Mouse (Mus musculus): ENCODE data around the gene Gemin5. TPM values are rescaled to one million over a fixed set of nuclear protein-coding genes. Genes with fewer than 3 reads are reported as not detected.
"Not testable (repeated sequence)": the region's sequence is repeated elsewhere in the genome, so short reads cannot be mapped to it uniquely, and the experiment has no call there.

Gene Gemin5
- total RNA-seq, 2 experiments from 2014 or later: 16.8 to 19.7 TPM

DNA sequence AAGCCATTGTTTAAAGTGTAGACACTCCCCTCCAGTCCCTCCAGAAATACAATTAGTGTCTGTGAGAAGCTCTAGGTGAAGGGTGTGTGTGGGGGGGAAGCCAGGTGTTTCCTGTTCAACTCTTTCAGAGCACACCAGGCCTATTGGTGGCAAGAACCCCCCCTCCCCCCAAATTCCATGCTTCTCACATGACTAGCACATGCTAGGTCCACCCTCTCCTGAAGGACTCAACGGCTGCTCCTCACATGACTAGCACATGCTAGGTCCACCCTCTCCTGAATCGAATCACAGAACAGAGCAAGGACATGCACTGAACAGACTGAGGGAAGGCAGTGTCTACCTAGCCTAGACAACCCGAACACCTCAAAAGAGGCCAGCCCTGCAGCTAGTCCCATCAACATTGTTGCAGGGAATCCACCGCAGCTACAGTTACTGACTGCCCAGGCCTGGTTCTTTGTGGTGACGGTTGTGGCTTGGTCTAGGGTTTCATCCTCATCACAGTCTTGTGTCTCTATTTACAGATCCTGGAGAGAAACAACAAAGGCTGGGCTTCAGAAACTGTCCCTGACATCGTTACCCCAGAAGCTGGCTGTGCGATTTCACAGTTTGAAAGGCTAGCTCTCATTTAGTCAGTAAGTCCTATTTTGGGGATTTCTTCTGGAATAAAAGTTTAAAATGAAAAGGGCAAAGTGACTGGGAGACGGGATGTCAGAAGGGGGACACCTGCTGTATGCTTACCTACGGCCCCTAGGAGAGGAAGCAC is 65.6 kb downstream of the Gemin5 start:
- no peak overlapping the region for H3K27ac ChIP-seq
- DNase-seq (ENCODE audit: extremely low spot score in 1 of 2, low spot score in 2 of 2): no peak
- no peak overlapping the region for H3K4me3 ChIP-seq
- intact Hi-C loops (cut with DNase I): loop anchor here (1.0 to 10.0 kb wide), 4 partner anchors 94 to 298 kb away; partner anchors contain the start of genes Sap30l and Zfp692
- no peak for TF ChIP-seq CTCF (IDR thresholded peaks at IDR 0.05)

DNA sequence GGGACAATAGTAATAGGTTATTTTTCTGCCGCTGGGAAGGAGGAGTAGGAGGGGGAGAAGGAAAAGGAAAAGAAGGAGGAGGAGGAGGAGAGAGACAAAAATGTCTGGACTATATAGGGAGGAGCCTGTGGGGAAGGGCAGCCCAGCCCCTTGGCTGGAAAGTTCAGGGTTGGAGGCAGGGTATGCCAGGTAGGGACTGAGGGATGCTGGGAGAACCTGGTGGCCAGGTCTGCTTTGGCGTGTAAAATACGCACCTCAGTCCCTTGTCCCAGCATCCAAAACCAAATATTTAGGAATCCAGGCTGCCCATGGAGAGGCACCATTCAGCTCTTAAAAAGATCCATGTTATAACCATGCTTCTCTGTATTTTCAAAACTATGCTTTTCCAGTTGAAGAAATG is 66.2 kb downstream of the Gemin5 start:
- no peak for DNase-seq (ENCODE audit: extremely low spot score in 1 of 2, low spot score in 2 of 2)
- intact Hi-C loops (cut with DNase I): loop anchor here (5.0 to 10.0 kb wide), 3 partner anchors 140 to 297 kb away; partner anchors contain the start of genes Sap30l and Zfp692
- Histone ChIP-seq H3K27ac (no peak overlapping the region), H3K4me3 (no peak overlapping the region)
- no peak for TF ChIP-seq CTCF (IDR thresholded peaks at IDR 0.05)

DNA sequence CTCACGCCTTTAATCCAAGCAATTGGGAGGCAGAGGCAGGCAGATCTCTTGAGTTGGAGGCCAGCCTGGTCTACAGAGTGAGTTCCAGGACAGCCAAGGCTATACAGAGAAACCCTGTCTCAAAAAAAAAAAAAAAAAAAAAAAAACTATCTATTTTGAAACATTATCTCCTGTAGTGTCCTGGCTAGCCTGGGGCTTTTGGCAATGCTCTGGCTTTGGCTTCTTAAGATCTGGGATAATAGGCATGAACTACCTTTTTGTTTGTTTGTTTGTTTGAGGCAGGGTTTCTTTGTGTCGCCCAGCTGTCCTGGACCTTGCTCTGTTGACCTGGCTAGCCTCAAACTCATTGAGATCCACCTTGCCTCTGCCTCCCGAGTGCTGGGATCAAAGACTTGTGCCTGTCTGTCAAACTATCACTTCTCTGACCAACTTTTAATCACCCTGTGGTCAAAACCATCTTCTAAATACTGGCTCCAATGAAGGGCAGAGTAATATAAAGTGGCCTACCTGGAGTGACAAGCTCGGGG is 67.1 kb downstream of the Gemin5 start:
- H3K4me3 ChIP-seq: no peak overlapping the region
- H3K27ac ChIP-seq: no peak overlapping the region
- intact Hi-C loops (cut with DNase I): loop anchor here (5.0 to 10.0 kb wide), 3 partner anchors 139 to 296 kb away; partner anchors contain the start of genes Sap30l and Zfp692
- no peak for TF ChIP-seq CTCF (IDR thresholded peaks at IDR 0.05)
- DNase-seq (ENCODE audit: extremely low spot score in 1 of 2, low spot score in 2 of 2): no peak

- Histone ChIP-seq H3K27ac (no peak overlapping the region), H3K4me3 (no peak overlapping the region)
- DNase-seq (ENCODE audit: extremely low spot score in 1 of 2, low spot score in 2 of 2): no peak
- TF ChIP-seq CTCF (IDR thresholded peaks at IDR 0.05): no peak
- intact Hi-C loops (cut with DNase I): loop anchor here (5.0 to 10.0 kb wide), 3 partner anchors 138 to 295 kb away; partner anchors contain the start of genes Sap30l and Zfp692
These were observed 68.3 kb downstream of the Gemin5 start for GRCm38 (mm10) chr11:58100006-58100405.

DNA sequence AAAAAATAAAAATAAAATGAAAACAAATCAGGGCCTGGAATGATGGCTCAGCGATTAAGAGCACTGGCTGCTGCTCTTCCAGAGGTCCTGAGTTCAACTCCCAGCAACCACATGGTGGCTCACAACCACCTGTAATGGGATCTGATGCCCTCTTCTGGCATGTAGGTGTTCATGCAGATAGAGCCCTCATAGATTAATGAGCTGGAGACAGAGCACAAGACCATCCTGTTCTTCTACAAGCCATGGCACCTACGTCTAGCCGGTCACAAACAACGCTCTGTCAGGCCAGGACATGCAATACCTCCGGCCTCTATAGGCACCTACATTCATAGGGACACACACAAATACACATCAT is 70.0 kb downstream of the Gemin5 start:
- not testable (repeated sequence) for H3K27ac ChIP-seq

DNA sequence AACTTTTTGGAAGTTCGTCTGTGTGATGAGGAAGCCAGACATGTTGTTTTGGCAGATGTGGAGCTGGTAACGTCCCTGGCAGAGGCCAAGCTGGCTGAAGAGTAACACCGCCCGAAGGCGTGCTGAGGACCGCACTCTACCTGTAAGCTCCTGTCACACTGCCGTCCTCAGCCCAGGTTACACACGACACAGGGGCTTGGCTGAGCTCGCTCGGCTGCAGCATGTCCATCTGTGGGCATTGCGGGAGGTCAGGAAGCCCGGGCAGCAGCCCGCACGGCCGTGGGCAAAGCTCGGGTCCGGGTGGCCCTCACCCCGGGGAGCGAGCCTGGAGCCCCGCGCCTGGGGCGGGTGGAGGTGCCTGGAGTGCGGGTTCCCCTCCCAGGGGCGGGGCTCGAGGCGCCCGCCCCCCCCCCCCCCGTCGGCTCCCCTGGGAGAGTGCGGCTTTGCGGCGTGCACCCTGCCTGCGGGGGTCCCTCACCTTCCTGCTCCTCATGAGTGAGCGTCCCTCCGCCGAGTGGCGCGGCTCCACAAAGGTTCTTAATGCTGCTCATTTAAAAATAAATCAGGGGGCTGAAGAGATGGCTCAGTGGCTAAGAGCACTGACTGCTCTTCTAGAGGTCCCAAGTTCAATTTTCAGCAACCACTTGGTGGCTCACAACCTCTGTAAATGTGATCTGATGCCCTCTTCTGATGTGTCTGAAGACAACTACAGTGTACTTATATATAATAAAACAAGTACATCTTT is 70.5 kb downstream of the Gemin5 start:
- no peak for DNase-seq (ENCODE audit: extremely low spot score in 1 of 2, low spot score in 2 of 2)
- intact Hi-C loops (cut with DNase I): loop anchor here (2.0 kb wide), 1 partner anchor 147 kb away; no protein-coding TSS in a partner anchor
- H3K27ac ChIP-seq: no peak overlapping the region
- TF ChIP-seq CTCF (IDR thresholded peaks at IDR 0.05): no peak
- H3K4me3 ChIP-seq: peak overlapping the region; percentile 35

More for the DNA sequence above, 70.0 kb downstream of the Gemin5 start:
- H3K4me3 ChIP-seq; DNase-seq (ENCODE audit: extremely low spot score in 1 of 2, low spot score in 2 of 2): not testable (repeated sequence)
- peak; percentile 43 for TF ChIP-seq CTCF (IDR thresholded peaks at IDR 0.05)
- intact Hi-C loops (cut with DNase I): loop anchor here (2.0 kb wide), 1 partner anchor 148 kb away; no protein-coding TSS in a partner anchor

- intact Hi-C loops (cut with DNase I): no loop called here
- no peak for TF ChIP-seq CTCF (IDR thresholded peaks at IDR 0.05)
- no peak for DNase-seq (ENCODE audit: extremely low spot score in 1 of 2, low spot score in 2 of 2)
- peak overlapping the region; percentile 35 for H3K4me3 ChIP-seq
- H3K27ac ChIP-seq: no peak overlapping the region
These were observed 71.3 kb downstream of the Gemin5 start for GRCm38 (mm10) chr11:58096821-58097620.

- intact Hi-C loops (cut with DNase I): no loop called here
- no peak for DNase-seq (ENCODE audit: extremely low spot score in 1 of 2, low spot score in 2 of 2)
- no peak for TF ChIP-seq CTCF (IDR thresholded peaks at IDR 0.05)
- no peak overlapping the region for H3K4me3 ChIP-seq
- H3K27ac ChIP-seq: no peak overlapping the region
These were observed 72.2 kb downstream of the Gemin5 start for GRCm38 (mm10) chr11:58096160-58096559.

GRCm38 (mm10) chr11:58095561-58095960 is 72.8 kb downstream of the Gemin5 start:
- intact Hi-C loops (cut with DNase I): no loop called here
- TF ChIP-seq CTCF (IDR thresholded peaks at IDR 0.05): no peak
- no peak for DNase-seq (ENCODE audit: extremely low spot score in 1 of 2, low spot score in 2 of 2)
- Histone ChIP-seq H3K4me3 (no peak overlapping the region), H3K27ac (no peak overlapping the region)

GRCm38 (mm10) chr11:58094766-58095165 is 73.6 kb downstream of the Gemin5 start:
- no peak for DNase-seq (ENCODE audit: extremely low spot score in 1 of 2, low spot score in 2 of 2)
- intact Hi-C loops (cut with DNase I): no loop called here
- Histone ChIP-seq H3K4me3 (no peak overlapping the region), H3K27ac (no peak overlapping the region)
- TF ChIP-seq CTCF (IDR thresholded peaks at IDR 0.05): no peak

- 0 out of 2 replicates have a peak within 1 kb of the TSS, but pooled peaks have one; percentile 14 for H3K4me3 ChIP-seq
- TF ChIP-seq CTCF (IDR thresholded peaks at IDR 0.05): no peak
- intact Hi-C loops (cut with DNase I): no loop called here
- 0 out of 2 replicates have a peak within 1 kb of the TSS, but pooled peaks have one; percentile 3 for H3K27ac ChIP-seq
- no peak for DNase-seq (ENCODE audit: extremely low spot score in 1 of 2, low spot score in 2 of 2)
These were observed 75.3 kb downstream of the Gemin5 start, which contains the start of gene Gm12248 for GRCm38 (mm10) chr11:58093021-58093528. Gm12248 (minus strand) TSS chr11:58093134.

Data from left cerebral cortex, adult 2 months (tissue).